Mouse (Mus musculus) liver, postnatal 0 days (tissue): ENCODE measurements at regions not wholly inside any gene's neighbourhood (a gene's known extent, or its start where the extent isn't known, plus 50 kb on each side); places are given as distances from the start of the nearest gene placed in this dataset.

Experiments
- ATAC-seq: fragments of 200-750 bp; cut with Nextera tagmentation; 2 replicates; pipeline ENCODE4 v1.8.0; 2017; ENCODE audit warnings: mild to moderate bottlenecking, moderate library complexity
- DNase-seq: peaks from one replicate; pipeline ENCODE4 v3.0.0-alpha.2; 2016
- H3K27ac ChIP-seq: fragments of 300-500 bp; sonication (generic); 2 replicates; pipeline ENCODE4 v1.5.1; 2014; ENCODE audit warnings: antibody characterized with exemption, moderate library complexity, mild to moderate bottlenecking, low read depth
- H3K27me3 ChIP-seq: fragments of 300-500 bp; sonication (generic); 2 replicates; pipeline ENCODE4 v1.6.1; 2014; ENCODE audit warnings: low read length, control low read depth, mixed read lengths; ENCODE audit not compliant: insufficient read depth
- H3K36me3 ChIP-seq: fragments of 300-500 bp; sonication (generic); replicated peaks from 2 replicates; pipeline ENCODE4 v1.6.1; 2014; ENCODE audit warnings: mild to moderate bottlenecking, control low read depth, low read length, moderate library complexity, mixed read lengths; ENCODE audit not compliant: insufficient read depth
- H3K4me1 ChIP-seq: fragments of 300-500 bp; sonication (generic); 2 replicates; pipeline ENCODE4 v1.6.1; 2014; ENCODE audit warnings: antibody characterized with exemption, mild to moderate bottlenecking, control low read depth; ENCODE audit not compliant: insufficient read depth
- H3K4me2 ChIP-seq: fragments of 300-500 bp; sonication (generic); 2 replicates; pipeline ENCODE4 v1.6.1; 2014; ENCODE audit warnings: low read depth, mild to moderate bottlenecking, low read length, moderate library complexity, mixed read lengths
- H3K4me3 ChIP-seq: fragments of 300-500 bp; sonication (generic); 2 replicates; pipeline ENCODE4 v1.5.1; 2014; ENCODE audit warnings: low read depth, low read length
- H3K9ac ChIP-seq: fragments of 300-500 bp; sonication (generic); replicated peaks from 2 replicates; pipeline ENCODE4 v1.6.1; 2014; ENCODE audit warnings: mild to moderate bottlenecking, moderate library complexity
- H3K9me3 ChIP-seq: fragments of 300-500 bp; sonication (generic); 2 replicates; pipeline ENCODE4 v1.6.1; 2016; ENCODE audit warnings: mild to moderate bottlenecking, control low read depth, low read length, mixed read lengths
- CTCF ChIP-seq: sonication (generic); IDR thresholded peaks from 2 replicates; pipeline ENCODE4 v1.5.1; 2016; ENCODE audit warnings: antibody characterized with exemption, low read depth
- EP300 ChIP-seq: IDR thresholded peaks from 2 replicates; pipeline ENCODE4 v1.6.1; 2016; ENCODE audit warnings: antibody characterized with exemption, low read depth, mild to moderate bottlenecking
- WGBS: fragments of 180-500 bp; shearing (Covaris S2); extraction: QIAGEN DNeasy Blood & Tissue Kit; methylation state at CpG from one replicate; pipeline ENCODE4 v1.1.7; 2014; ENCODE audit not compliant: insufficient replicate concordance; 5-methylcytosine and 5-hydroxymethylcytosine counted together

DNA sequence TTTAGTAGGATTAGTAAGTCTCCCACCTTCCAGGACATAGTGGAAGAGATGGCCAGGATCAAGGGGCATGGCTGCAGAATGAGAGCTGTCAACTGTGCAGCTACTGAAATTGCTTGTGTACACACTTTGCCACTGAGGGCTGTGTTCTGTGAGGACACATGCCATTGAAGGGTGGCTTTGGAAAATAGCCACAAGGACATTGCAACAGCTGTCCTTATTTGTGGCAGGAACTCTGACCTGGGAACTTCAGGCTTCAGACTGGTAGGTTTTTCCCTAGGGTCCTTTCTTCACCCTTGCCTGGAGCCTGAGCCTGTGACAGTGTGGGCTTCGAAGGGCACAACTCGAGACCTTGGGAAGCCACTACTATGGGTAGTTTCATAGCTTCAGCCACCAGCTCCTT lies 64.2 kb upstream of the Ywhaq start:
- TF ChIP-seq EP300 = no peak
- TF ChIP-seq CTCF = no peak
- no peak overlapping the region for H3K27ac ChIP-seq
- H3K4me1 ChIP-seq = 0 out of 2 replicates have a peak, but pooled peaks cover 3% of the 10 kb centered on the region
- no peaks in the 10 kb centered on the region for H3K36me3 ChIP-seq
- H3K4me3 ChIP-seq = no peak overlapping the region
- H3K9me3 ChIP-seq = no peaks in the 10 kb centered on the region
- WGBS = 71% methylated on average over 2 of the region's 2 CpGs
- ATAC-seq (no peak), DNase-seq (no peak)
- no peaks in the 10 kb centered on the region for H3K27me3 ChIP-seq
- H3K9ac ChIP-seq = no peak overlapping the region
- H3K4me2 ChIP-seq = no peak overlapping the region

DNA sequence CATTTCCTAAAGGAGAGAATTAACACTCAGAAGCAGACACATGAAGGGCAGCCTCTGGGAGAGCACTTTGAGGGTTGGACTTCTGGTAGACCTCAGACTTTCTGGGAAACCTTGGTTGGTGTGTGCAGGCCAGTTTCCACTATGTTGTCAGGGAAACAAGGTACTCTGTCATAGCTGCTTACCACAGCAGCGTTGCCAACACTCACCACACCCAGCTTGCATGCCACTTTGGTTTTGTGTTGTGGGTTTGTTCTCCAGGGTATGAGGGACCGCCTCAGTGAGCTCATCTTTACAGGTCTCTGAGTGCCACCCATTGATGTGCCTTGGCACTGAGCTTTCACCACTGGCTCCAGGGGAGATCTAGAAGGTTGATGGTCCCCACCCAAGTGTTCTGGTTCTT lies 62.8 kb upstream of the Ywhaq start:
- H3K4me3 ChIP-seq = no peak overlapping the region
- WGBS = 66% methylated on average over 2 of the region's 2 CpGs
- 0 out of 2 replicates have a peak, but pooled peaks cover 3% of the 10 kb centered on the region for H3K4me1 ChIP-seq
- no peak overlapping the region for H3K9ac ChIP-seq
- DNase-seq (no peak), ATAC-seq (no peak)
- H3K36me3 ChIP-seq = no peaks in the 10 kb centered on the region
- no peaks in the 10 kb centered on the region for H3K9me3 ChIP-seq
- H3K27ac ChIP-seq = no peak overlapping the region
- TF ChIP-seq CTCF = no peak
- TF ChIP-seq EP300 = no peak
- no peaks in the 10 kb centered on the region for H3K27me3 ChIP-seq
- H3K4me2 ChIP-seq = no peak overlapping the region

DNA sequence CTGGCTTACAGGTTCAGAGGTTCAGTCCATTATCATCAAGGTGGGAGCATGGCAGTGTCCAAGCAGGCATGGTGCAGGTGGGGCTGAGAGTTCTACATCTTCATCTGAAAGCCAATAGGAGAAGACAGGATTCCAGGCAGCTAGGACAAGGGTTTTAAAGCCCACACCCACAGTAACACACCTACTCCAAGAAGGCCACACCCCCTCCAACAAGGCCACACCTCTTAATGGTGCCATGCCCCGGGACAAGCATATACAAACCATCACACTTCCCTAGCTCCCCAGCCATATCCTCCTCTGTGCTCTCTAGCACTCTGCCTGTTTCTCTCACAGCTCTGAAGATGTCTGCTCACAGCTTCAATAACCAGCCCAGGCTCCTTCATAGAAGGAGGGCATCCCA lies 61.8 kb upstream of the Ywhaq start:
- H3K4me1 ChIP-seq = 0 out of 2 replicates have a peak, but pooled peaks cover 3% of the 10 kb centered on the region
- DNase-seq (no peak), ATAC-seq (no peak)
- TF ChIP-seq EP300 = no peak
- no peak overlapping the region for H3K27ac ChIP-seq
- 37% methylated on average over 1 of the region's 1 CpGs for WGBS
- no peak overlapping the region for H3K9ac ChIP-seq
- no peaks in the 10 kb centered on the region for H3K36me3 ChIP-seq
- H3K4me2 ChIP-seq = no peak overlapping the region
- no peaks in the 10 kb centered on the region for H3K9me3 ChIP-seq
- no peaks in the 10 kb centered on the region for H3K27me3 ChIP-seq
- H3K4me3 ChIP-seq = no peak overlapping the region

- Histone ChIP-seq H3K27ac (no peak overlapping the region), H3K4me2 (no peak overlapping the region), H3K27me3 (no peaks in the 10 kb centered on the region), H3K36me3 (no peaks in the 10 kb centered on the region), H3K9ac (no peak overlapping the region), H3K4me3 (no peak overlapping the region), H3K4me1 (no peaks in the 10 kb centered on the region), H3K9me3 (no peaks in the 10 kb centered on the region)
- DNase-seq (no peak), ATAC-seq (no peak)
- WGBS = 68% methylated on average over 2 of the region's 2 CpGs
- TF ChIP-seq EP300 (no peak), CTCF (no peak)
Measured at GRCm38 (mm10) chr12:21476516-21476915, 59.1 kb upstream of the Ywhaq start.

- Histone ChIP-seq H3K27me3 (no peaks in the 10 kb centered on the region), H3K4me3 (no peak overlapping the region), H3K36me3 (no peaks in the 10 kb centered on the region), H3K27ac (no peak overlapping the region), H3K9ac (no peak overlapping the region), H3K4me1 (no peaks in the 10 kb centered on the region), H3K9me3 (no peaks in the 10 kb centered on the region), H3K4me2 (no peak overlapping the region)
- no peak for ATAC-seq
- 77% methylated on average over 6 of the region's 6 CpGs for WGBS
- TF ChIP-seq EP300 = no peak
- no peak for TF ChIP-seq CTCF
- no peak for DNase-seq
Measured at GRCm38 (mm10) chr12:21472951-21473710, 55.7 kb upstream of the Ywhaq start.

GRCm38 (mm10) chr12:21472487-21472886 lies 55.0 kb upstream of the Ywhaq start:
- TF ChIP-seq EP300 = no peak
- 0 out of 2 replicates have a peak, but pooled peaks have one; percentile 6 for TF ChIP-seq CTCF
- ATAC-seq (no peak), DNase-seq (no peak)
- Histone ChIP-seq H3K27me3 (no peaks in the 10 kb centered on the region), H3K4me2 (no peak overlapping the region), H3K36me3 (no peaks in the 10 kb centered on the region), H3K4me3 (no peak overlapping the region), H3K4me1 (no peaks in the 10 kb centered on the region), H3K9ac (no peak overlapping the region), H3K9me3 (no peaks in the 10 kb centered on the region), H3K27ac (no peak overlapping the region)
- WGBS = 48% methylated on average over 4 of the region's 4 CpGs
